Mouse (Mus musculus) adrenal gland (tissue): ENCODE results near the gene Sigmar1.

Experiments used
- intact Hi-C: fragments of 180-260 bp; cut with DNase I; formaldehyde crosslinking; loops from one replicate; pipeline ENCODE4 v1.15.1; 2025

Gene Sigmar1

GRCm38 (mm10) chr4:41757321-41757720, 1.4 kb upstream of the Sigmar1 start:
- intact Hi-C loops = no loop called here

- intact Hi-C loops = no loop called here
These were observed 483 bp upstream of the Sigmar1 start for GRCm38 (mm10) chr4:41756440-41756839.

GRCm38 (mm10) chr4:41754797-41755337, 1.1 kb downstream of the Sigmar1 start, which contains the start of gene Galt:
TSS of gene Galt (plus strand) at chr4:41755228.
- intact Hi-C loops = no loop called here

GRCm38 (mm10) chr4:41745021-41745420, 10.9 kb downstream of the Sigmar1 start:
- intact Hi-C loops = no loop called here

GRCm38 (mm10) chr4:41744131-41744530, 11.8 kb downstream of the Sigmar1 start:
- intact Hi-C loops = no loop called here

- intact Hi-C loops = no loop called here
These were observed 14.8 kb downstream of the Sigmar1 start for GRCm38 (mm10) chr4:41741158-41741560.

- intact Hi-C loops = no loop called here
These were observed 15.4 kb downstream of the Sigmar1 start for GRCm38 (mm10) chr4:41740380-41741157.

GRCm38 (mm10) chr4:41739260-41739659, 16.7 kb downstream of the Sigmar1 start:
- intact Hi-C loops = no loop called here

GRCm38 (mm10) chr4:41738256-41738603, 17.7 kb downstream of the Sigmar1 start:
- intact Hi-C loops = no loop called here

- intact Hi-C loops = loop anchor here (2.0 kb wide), 1 partner anchor 23 kb away; no protein-coding TSS in a partner anchor
These were observed 18.2 kb downstream of the Sigmar1 start for GRCm38 (mm10) chr4:41737602-41738255.

GRCm38 (mm10) chr4:41731052-41731765, 24.7 kb downstream of the Sigmar1 start, which contains the start of gene Arid3c:
TSS of gene Arid3c (minus strand) at chr4:41731142.
- intact Hi-C loops = no loop called here

GRCm38 (mm10) chr4:41726826-41727621, 28.9 kb downstream of the Sigmar1 start:
- intact Hi-C loops = no loop called here

- intact Hi-C loops = no loop called here
These were observed 33.0 kb downstream of the Sigmar1 start, which contains the start of gene Dctn3 for GRCm38 (mm10) chr4:41722918-41723351. TSS of gene Dctn3 (minus strand) at chr4:41723170.

GRCm38 (mm10) chr4:41716834-41717233, 39.1 kb downstream of the Sigmar1 start:
- intact Hi-C loops = no loop called here

GRCm38 (mm10) chr4:41715596-41715995, 40.4 kb downstream of the Sigmar1 start:
- intact Hi-C loops = loop anchor here (2.0 kb wide), 1 partner anchor 21 kb away; no protein-coding TSS in a partner anchor

GRCm38 (mm10) chr4:41715082-41715481, 40.9 kb downstream of the Sigmar1 start:
- intact Hi-C loops = loop anchor here (2.0 kb wide), 1 partner anchor 22 kb away; no protein-coding TSS in a partner anchor

GRCm38 (mm10) chr4:41714276-41714675, 41.7 kb downstream of the Sigmar1 start:
- intact Hi-C loops = loop anchor here (2.0 to 5.0 kb wide), 2 partner anchors 23 to 147 kb away; partner anchors contain the start of genes Dnaic1 and Fam219a

- intact Hi-C loops = loop anchor here (2.0 to 5.0 kb wide), 2 partner anchors 23 to 146 kb away; partner anchors contain the start of genes Dnaic1 and Fam219a
These were observed 42.5 kb downstream of the Sigmar1 start, which contains the start of gene Rpp25l for GRCm38 (mm10) chr4:41713197-41714067. TSS of gene Rpp25l (minus strand) at chr4:41713534.
